Mouse (Mus musculus): ENCODE measurements around the gene Ptpn3.

GRCm38 (mm10) chr4:57153068-57153835 is 148.4 kb downstream of the Ptpn3 start:
- TF ChIP-seq POLR2A (IDR thresholded peaks at IDR 0.05; ENCODE audit: low read depth, low read length) (no peak), CTCF (IDR thresholded peaks at IDR 0.05; ENCODE audit: borderline replicate concordance, insufficient read depth, low read length) (no peak)

Measured in embryonic fibroblast, embryonic 13.5 days (primary cell).